Mouse (Mus musculus): Measurements from ENCODE around the gene Malsu1.
A peak's percentile ranks its signal among the peaks of the same experiment; 100 is the strongest.

Malsu1 gene

GRCm38 (mm10) chr6:49074117-49074490 is 509 bp downstream of the Malsu1 start:
- DNase-seq (ENCODE audit: inconsistent ontology term): no peak

- DNase-seq (ENCODE audit: inconsistent ontology term): no peak
Observed at GRCm38 (mm10) chr6:49077894-49078293, 4.3 kb downstream of the Malsu1 start.

GRCm38 (mm10) chr6:49079313-49079712 is 5.7 kb downstream of the Malsu1 start:
- DNase-seq (ENCODE audit: inconsistent ontology term): no peak

- DNase-seq (ENCODE audit: inconsistent ontology term): no peak
Observed at GRCm38 (mm10) chr6:49083008-49083407, 9.4 kb downstream of the Malsu1 start.

GRCm38 (mm10) chr6:49094968-49095367 is 21.4 kb downstream of the Malsu1 start:
- DNase-seq (ENCODE audit: inconsistent ontology term): no peak

GRCm38 (mm10) chr6:49096421-49096820 is 22.8 kb downstream of the Malsu1 start:
- DNase-seq (ENCODE audit: inconsistent ontology term): peak; percentile 88

- peak; percentile 93 for DNase-seq (ENCODE audit: inconsistent ontology term)
Observed at GRCm38 (mm10) chr6:49096933-49097461, 23.4 kb downstream of the Malsu1 start.

GRCm38 (mm10) chr6:49097596-49098110 is 24.1 kb downstream of the Malsu1 start:
- peak; percentile 60 for DNase-seq (ENCODE audit: inconsistent ontology term)

GRCm38 (mm10) chr6:49099086-49099485 is 25.5 kb downstream of the Malsu1 start:
- DNase-seq (ENCODE audit: inconsistent ontology term): no peak

GRCm38 (mm10) chr6:49106746-49107500 is 33.3 kb downstream of the Malsu1 start:
- DNase-seq (ENCODE audit: inconsistent ontology term): no peak

GRCm38 (mm10) chr6:49109196-49109595 is 35.6 kb downstream of the Malsu1 start:
- DNase-seq (ENCODE audit: inconsistent ontology term): peak; percentile 39

- DNase-seq (ENCODE audit: inconsistent ontology term): no peak
Observed at GRCm38 (mm10) chr6:49113895-49114294, 40.3 kb downstream of the Malsu1 start.

- no peak for DNase-seq (ENCODE audit: inconsistent ontology term)
Observed at GRCm38 (mm10) chr6:49114457-49114856, 40.9 kb downstream of the Malsu1 start.

GRCm38 (mm10) chr6:49115550-49115949 is 42.0 kb downstream of the Malsu1 start:
- DNase-seq (ENCODE audit: inconsistent ontology term): no peak

- DNase-seq (ENCODE audit: inconsistent ontology term): no peak
Observed at GRCm38 (mm10) chr6:49116241-49116640, 42.6 kb downstream of the Malsu1 start.

- no peak for DNase-seq (ENCODE audit: inconsistent ontology term)
Observed at GRCm38 (mm10) chr6:49118446-49118845, 44.9 kb downstream of the Malsu1 start.

- no peak for DNase-seq (ENCODE audit: inconsistent ontology term)
Observed at GRCm38 (mm10) chr6:49119462-49120135, 46.0 kb downstream of the Malsu1 start.

- no peak for DNase-seq (ENCODE audit: inconsistent ontology term)
Observed at GRCm38 (mm10) chr6:49120370-49120769, 46.8 kb downstream of the Malsu1 start.

GRCm38 (mm10) chr6:49130328-49130727 is 56.7 kb downstream of the Malsu1 start:
- DNase-seq (ENCODE audit: inconsistent ontology term): no peak

- DNase-seq (ENCODE audit: inconsistent ontology term): no peak
Observed at GRCm38 (mm10) chr6:49131855-49132254, 58.3 kb downstream of the Malsu1 start.

GRCm38 (mm10) chr6:49132352-49133090 is 58.9 kb downstream of the Malsu1 start:
- DNase-seq (ENCODE audit: inconsistent ontology term): no peak

Data from Muller cell, postnatal 12 days (primary cell).